Mouse (Mus musculus): ENCODE data around the gene Aasdh. TPM values are rescaled to one million over a fixed set of nuclear protein-coding genes. Genes with fewer than 3 reads are reported as not detected.

Gene Aasdh
- 26.0 to 35.5 TPM (median 29.5 TPM) in 4 replicates for total RNA-seq (2023; ENCODE audit: inconsistent age)

DNA sequence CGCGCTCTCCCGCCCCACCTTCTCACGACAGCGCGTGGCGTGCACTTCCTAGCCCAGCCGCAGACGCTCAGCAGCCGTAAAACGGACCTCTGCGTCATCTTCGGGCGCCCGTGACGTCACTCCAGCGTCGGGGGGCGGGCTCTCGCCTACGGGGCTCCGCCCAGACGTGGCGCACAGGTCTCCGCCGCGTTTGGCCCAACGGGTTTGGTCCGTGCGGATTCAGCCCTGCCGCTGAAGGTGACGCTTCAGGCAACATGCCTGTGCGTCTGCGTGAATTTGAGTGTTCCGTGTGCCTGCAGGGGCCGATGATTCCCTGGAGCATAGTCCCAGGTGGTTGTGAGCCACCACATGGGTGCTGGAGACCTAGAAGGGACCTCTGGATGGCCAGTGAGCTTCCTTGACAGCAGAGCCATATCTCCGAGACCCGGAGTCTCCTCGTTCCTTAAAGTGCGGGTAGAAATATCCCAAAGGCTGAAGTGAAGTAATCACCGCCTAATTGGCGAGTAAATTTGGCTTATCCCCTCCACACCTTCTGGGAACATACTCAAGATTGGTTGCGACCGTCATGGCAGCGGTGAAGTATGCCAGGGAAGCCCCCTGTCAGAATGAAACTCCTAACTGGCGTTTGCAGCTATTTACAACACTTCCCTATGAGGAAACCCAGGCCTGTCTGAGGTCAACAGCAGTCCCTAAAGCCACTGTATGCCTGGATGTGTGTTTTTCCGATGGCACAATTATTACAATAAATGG lies at the start of gene Aasdh:
Gene Aasdh (minus strand): TSS at position 110 of the 750 bp plus-strand sequence.

DNA sequence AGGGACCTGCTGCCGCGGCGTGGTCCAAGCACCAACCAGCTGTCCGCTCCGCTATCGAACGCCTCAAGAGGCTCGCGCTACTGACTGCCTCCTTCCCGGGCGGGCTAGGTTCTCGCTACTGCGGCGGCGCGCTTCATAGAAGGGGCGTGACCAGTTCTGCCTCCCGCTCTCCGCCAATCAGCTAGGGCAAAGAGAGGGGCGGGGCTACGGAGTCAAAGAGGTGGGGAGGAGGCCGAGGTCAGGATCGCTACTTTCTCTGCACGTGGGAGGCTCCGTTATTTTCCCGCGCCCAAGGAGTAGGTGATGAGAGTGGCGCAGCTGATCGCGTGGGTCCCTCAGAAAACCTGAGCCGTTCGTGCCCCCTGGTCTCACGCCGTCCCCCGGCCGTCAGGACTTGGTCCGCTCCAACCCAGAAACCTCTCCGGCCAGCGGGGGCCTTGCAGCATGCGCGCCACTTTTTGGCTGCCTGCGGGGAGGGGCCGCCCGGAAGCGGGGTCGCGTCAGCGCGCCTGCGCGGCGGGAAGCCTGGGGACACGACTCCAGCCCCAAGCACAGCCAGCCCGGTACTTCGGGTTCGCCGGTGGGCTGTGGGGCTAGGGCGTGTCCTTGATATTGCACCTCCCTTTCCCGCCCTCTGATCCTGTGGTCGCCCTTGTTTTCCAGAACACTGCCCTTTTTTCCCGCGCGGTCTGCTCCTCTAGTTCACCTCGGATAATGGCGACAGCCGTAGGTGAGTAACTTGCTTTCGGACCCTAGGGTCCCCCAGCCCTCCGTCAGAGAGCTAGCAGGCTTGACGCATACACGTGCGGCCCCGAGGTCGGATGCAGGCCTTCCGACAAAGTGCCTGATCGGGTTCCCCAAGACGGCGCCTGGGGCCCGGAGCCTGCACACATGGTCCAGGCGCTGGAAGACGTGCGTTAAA lies 46.1 kb upstream of the Aasdh start, which contains the start of the genes Paics and Ppat:
Gene Paics (plus strand): TSS at position 202 of the 922 bp plus-strand sequence.
Gene Ppat (minus strand): TSS at position 473 of the 922 bp plus-strand sequence.

Other genes starting within 250 kb of the Aasdh start
- 0.51 to 1.5 TPM (median 0.56 TPM) in 4 replicates for gene C530008M17Rik, start 249.0 kb downstream of the Aasdh start, total RNA-seq (2023; ENCODE audit: inconsistent age)
- 72.8 to 85.9 TPM (median 78.7 TPM) in 4 replicates for gene Paics, start 45.8 kb upstream of the Aasdh start, total RNA-seq (2023; ENCODE audit: inconsistent age)
- gene Ppat, start 46.1 kb upstream of the Aasdh start, total RNA-seq (2023; ENCODE audit: inconsistent age): 18.4 to 21.8 TPM (median 19.4 TPM) in 4 replicates
- gene Srp72, start 69.2 kb upstream of the Aasdh start, total RNA-seq (2023; ENCODE audit: inconsistent age): 136 to 155 TPM (median 149 TPM) in 4 replicates
- 2.2 to 4.0 TPM in 2 of 4 replicates, not detected in the others for gene Arl9, start 98.5 kb upstream of the Aasdh start, total RNA-seq (2023; ENCODE audit: inconsistent age)
- gene Thegl, start 110.5 kb upstream of the Aasdh start, total RNA-seq (2023; ENCODE audit: inconsistent age): 0.32 to 1.3 TPM (median 0.53 TPM) in 4 replicates
- 17.4 to 21.8 TPM (median 19.9 TPM) in 4 replicates for gene Hopx, start 209.6 kb upstream of the Aasdh start, total RNA-seq (2023; ENCODE audit: inconsistent age)